Mouse (Mus musculus) CH12.LX (cell line): Measurements from ENCODE around the gene Cuta. TPM values are rescaled to one million over a fixed set of nuclear protein-coding genes. Genes with fewer than 3 reads are reported as not detected.

Experiments
- DNase-seq: peaks from one replicate; pipeline ENCODE4 v3.0.0-alpha.2; 2013; ENCODE audit errors: extremely low read depth
- H3K27ac ChIP-seq: 2 replicates; pipeline ENCODE4 v1.5.1; 2012; ENCODE audit warnings: low read depth, mild to moderate bottlenecking, control low read depth, moderate library complexity; ENCODE audit not compliant: insufficient read depth
- H3K27me3 ChIP-seq: replicated peaks from 2 replicates; pipeline ENCODE3; 2012; ENCODE audit warnings: inconsistent platforms
- H3K36me3 ChIP-seq, 2 experiments: replicated peaks in 1 of 2; 2 replicates each; pipeline versions ENCODE3 to v1.6.1; 2012; ENCODE audit warnings: inconsistent platforms in 1 of 2, low read length in 1 of 2, mild to moderate bottlenecking in 1 of 2, mixed read lengths in 1 of 2, moderate library complexity in 1 of 2; ENCODE audit not compliant: control insufficient read depth in 1 of 2, insufficient read depth in 1 of 2
- H3K4me1 ChIP-seq, 2 experiments: 2 replicates each; pipeline ENCODE4 v1.6.1; 2012; ENCODE audit warnings: inconsistent platforms in 1 of 2, moderate library complexity in 1 of 2; ENCODE audit not compliant: insufficient read depth in 2 of 2, control insufficient read depth in 1 of 2
- H3K4me2 ChIP-seq: 2 replicates; pipeline ENCODE4 v1.6.1; 2012; ENCODE audit warnings: low read depth, mild to moderate bottlenecking, control low read depth; ENCODE audit not compliant: poor library complexity, insufficient read depth, severe bottlenecking
- H3K4me3 ChIP-seq, 3 experiments: fragments of 150-350 bp in 1 of 3; sonication (generic) in 1 of 3; replicated peaks in 1 of 3; 2 replicates each; pipeline versions ENCODE3 to v1.5.1; 2011 to 2012; ENCODE audit warnings: low read depth in 2 of 3, low read length in 2 of 3, mild to moderate bottlenecking in 2 of 3, moderate library complexity in 2 of 3, control low read depth in 1 of 3, improper control_type of control experiment in 1 of 3, inconsistent platforms in 1 of 3, mixed read lengths in 1 of 3; ENCODE audit not compliant: poor library complexity in 1 of 3
- H3K79me2 ChIP-seq: replicated peaks from 2 replicates; pipeline ENCODE4 v1.6.1; 2012; ENCODE audit warnings: mild to moderate bottlenecking, moderate library complexity; ENCODE audit not compliant: control insufficient read depth, poor library complexity, insufficient read depth, severe bottlenecking; ENCODE audit errors: extremely low read depth
- H3K9ac ChIP-seq: 2 replicates; pipeline ENCODE4 v1.6.1; 2012; ENCODE audit warnings: low read depth, mild to moderate bottlenecking, control low read depth, moderate library complexity; ENCODE audit not compliant: insufficient read depth
- H3K9me3 ChIP-seq: replicated peaks from 2 replicates; pipeline ENCODE3; 2012; ENCODE audit warnings: low read length, inconsistent platforms, mixed read lengths
- BHLHE40 ChIP-seq: IDR thresholded peaks from 2 replicates; pipeline ENCODE4 v1.6.1; 2011; ENCODE audit warnings: mild to moderate bottlenecking, low read depth, low read length, improper control_type of control experiment
- CHD2 ChIP-seq: IDR thresholded peaks from 2 replicates; pipeline ENCODE4 v1.6.1; 2011; ENCODE audit warnings: low read length, improper control_type of control experiment
- CTCF ChIP-seq, 2 experiments: IDR thresholded peaks in 1 of 2; conservative IDR thresholded peaks in 1 of 2; 2 replicates each; pipeline ENCODE4 v1.5.1; 2011 to 2012; ENCODE audit warnings: low read depth in 2 of 2, low read length in 2 of 2, improper control_type of control experiment in 1 of 2, inconsistent platforms in 1 of 2, mild to moderate bottlenecking in 1 of 2, moderate library complexity in 1 of 2
- E2F4 ChIP-seq: IDR thresholded peaks from 2 replicates; pipeline ENCODE4 v1.6.1; 2011; ENCODE audit warnings: low read depth, low read length, improper control_type of control experiment; ENCODE audit not compliant: insufficient replicate concordance
- ELF1 ChIP-seq: IDR thresholded peaks from 2 replicates; pipeline ENCODE4 v1.6.1; 2014; ENCODE audit warnings: low read depth, mild to moderate bottlenecking, inconsistent platforms, low read length, improper control_type of control experiment
- ETS1 ChIP-seq: conservative IDR thresholded peaks from 2 replicates; pipeline ENCODE4 v1.6.1; 2012; ENCODE audit warnings: low read depth, mild to moderate bottlenecking, inconsistent platforms, low read length, improper control_type of control experiment, moderate library complexity
- GABPA ChIP-seq: IDR thresholded peaks from 2 replicates; pipeline ENCODE4 v1.6.1; 2012; ENCODE audit warnings: low read depth, low read length, improper control_type of control experiment, inconsistent platforms; ENCODE audit not compliant: insufficient replicate concordance
- IRF4 ChIP-seq: IDR thresholded peaks from 2 replicates; pipeline ENCODE4 v1.6.1; 2014; ENCODE audit warnings: low read depth, mild to moderate bottlenecking, inconsistent platforms, low read length, improper control_type of control experiment
- JUN ChIP-seq: IDR thresholded peaks from 2 replicates; pipeline ENCODE4 v1.6.1; 2011; ENCODE audit warnings: low read depth, mild to moderate bottlenecking, low read length, improper control_type of control experiment, moderate library complexity; ENCODE audit not compliant: insufficient read depth
- JUND ChIP-seq: conservative IDR thresholded peaks from 2 replicates; pipeline ENCODE4 v1.6.1; 2011; ENCODE audit warnings: low read depth, low read length, improper control_type of control experiment
- KAT2A ChIP-seq: IDR thresholded peaks from 2 replicates; pipeline ENCODE4 v1.6.1; 2012; ENCODE audit warnings: low read length, improper control_type of control experiment, inconsistent platforms; ENCODE audit not compliant: insufficient replicate concordance
- MAFK ChIP-seq: IDR thresholded peaks from 2 replicates; pipeline ENCODE4 v1.6.1; 2011; ENCODE audit warnings: low read length, improper control_type of control experiment; ENCODE audit not compliant: insufficient replicate concordance
- MAX ChIP-seq: IDR thresholded peaks from 2 replicates; pipeline ENCODE4 v1.6.1; 2011; ENCODE audit warnings: low read length, improper control_type of control experiment
- MEF2A ChIP-seq: IDR thresholded peaks from 2 replicates; pipeline ENCODE4 v1.6.1; 2014; ENCODE audit warnings: low read depth, mild to moderate bottlenecking, inconsistent platforms, low read length, improper control_type of control experiment, borderline replicate concordance
- MXI1 ChIP-seq: IDR thresholded peaks from 2 replicates; pipeline ENCODE4 v1.6.1; 2011; ENCODE audit warnings: mild to moderate bottlenecking, low read depth, low read length, improper control_type of control experiment
- MYC ChIP-seq: IDR thresholded peaks from 2 replicates; pipeline ENCODE4 v1.6.1; 2011; ENCODE audit warnings: low read depth, mild to moderate bottlenecking, improper control_type of control experiment, low read length
- NELFE ChIP-seq: IDR thresholded peaks from 2 replicates; pipeline ENCODE4 v1.6.1; 2011; ENCODE audit warnings: low read depth, low read length, improper control_type of control experiment
- NRF1 ChIP-seq: IDR thresholded peaks from 2 replicates; pipeline ENCODE4 v1.6.1; 2014; ENCODE audit warnings: low read depth, mild to moderate bottlenecking, inconsistent platforms, low read length, improper control_type of control experiment, moderate library complexity
- PAX5 ChIP-seq: IDR thresholded peaks from 2 replicates; pipeline ENCODE4 v1.6.1; 2012; ENCODE audit warnings: low read length, inconsistent platforms, mixed read lengths
- POLR2A ChIP-seq: IDR thresholded peaks from 2 replicates; pipeline ENCODE4 v1.6.1; 2011; ENCODE audit warnings: low read depth, mild to moderate bottlenecking, improper control_type of control experiment, low read length
- POLR2AphosphoS2 ChIP-seq: IDR thresholded peaks from 2 replicates; pipeline ENCODE4 v1.6.1; 2011; ENCODE audit warnings: low read depth, low read length, improper control_type of control experiment
- RAD21 ChIP-seq: IDR thresholded peaks from 2 replicates; pipeline ENCODE4 v1.6.1; 2011; ENCODE audit warnings: low read depth, mild to moderate bottlenecking, low read length, improper control_type of control experiment, moderate library complexity
- RCOR1 ChIP-seq: conservative IDR thresholded peaks from 2 replicates; pipeline ENCODE4 v1.6.1; 2012; ENCODE audit warnings: low read depth, mild to moderate bottlenecking, inconsistent platforms, low read length, improper control_type of control experiment
- SIN3A ChIP-seq: IDR thresholded peaks from 2 replicates; pipeline ENCODE4 v1.6.1; 2012; ENCODE audit warnings: low read length, improper control_type of control experiment, inconsistent platforms
- SMC3 ChIP-seq: IDR thresholded peaks from 2 replicates; pipeline ENCODE4 v1.6.1; 2011; ENCODE audit warnings: low read depth, low read length, improper control_type of control experiment
- TCF12 ChIP-seq: IDR thresholded peaks from 2 replicates; pipeline ENCODE4 v1.6.1; 2014; ENCODE audit warnings: low read depth, mild to moderate bottlenecking, inconsistent platforms, low read length, improper control_type of control experiment
- UBTF ChIP-seq: IDR thresholded peaks from 2 replicates; pipeline ENCODE4 v1.6.1; 2012; ENCODE audit warnings: low read depth, mild to moderate bottlenecking, inconsistent platforms, low read length, improper control_type of control experiment, moderate library complexity
- USF1 ChIP-seq: IDR thresholded peaks from 2 replicates; pipeline ENCODE4 v1.6.1; 2014; ENCODE audit warnings: low read depth, mild to moderate bottlenecking, inconsistent platforms, low read length, improper control_type of control experiment
- USF2 ChIP-seq: conservative IDR thresholded peaks from 2 replicates; pipeline ENCODE4 v1.6.1; 2011; ENCODE audit warnings: low read depth, low read length, improper control_type of control experiment
- ZC3H11A ChIP-seq: IDR thresholded peaks from 2 replicates; pipeline ENCODE4 v1.6.1; 2012; ENCODE audit warnings: low read depth, mild to moderate bottlenecking, inconsistent platforms, low read length, improper control_type of control experiment
- ZMIZ1 ChIP-seq: IDR thresholded peaks from 2 replicates; pipeline ENCODE4 v1.6.1; 2012; ENCODE audit warnings: low read depth, mild to moderate bottlenecking, inconsistent platforms, low read length, improper control_type of control experiment
- ZNF384 ChIP-seq: IDR thresholded peaks from 2 replicates; pipeline ENCODE4 v1.6.1; 2012; ENCODE audit warnings: low read depth, low read length, improper control_type of control experiment, inconsistent platforms
- dilution Hi-C: fragments of 300-500 bp; cut with MboI; formaldehyde crosslinking; loops from 2 replicates; pipeline ENCODE4 v1.14.3; 2020; ENCODE audit warnings: low sequenced_read_pairs; ENCODE audit not compliant: extremely low pct_unique_long_range_greater_than_20kb, extremely low pct_ligation_motif_present
- in situ Hi-C: fragments of 300-500 bp; cut with MboI; formaldehyde crosslinking; loops from 3 replicates; pipeline ENCODE4 v1.14.3; 2019; ENCODE audit warnings: low sequenced_read_pairs, low pct_ligation_motif_present, low pct_unique_long_range_greater_than_20kb, mixed read lengths
- polyA plus RNA-seq: library from polyadenylated mRNA; unstranded; fragments of >175 nt; gene quantifications from 2 replicates; pipeline ENCODE4 v1.2.1, GENCODE M21; 2012; ENCODE audit warnings: low read depth; ENCODE audit not compliant: insufficient read length
- total RNA-seq, 2 experiments: library from RNA; depleted of rRNA; stranded (reverse); fragments of 300-350 nt in 1 of 2; fragments of >200 nt in 1 of 2; gene quantifications; 2 replicates each; pipeline ENCODE4 v1.2.3; 2012 to 2014

Cuta gene
- total and polyA plus RNA-seq, 3 experiments = 30.5 to 121 (median 34.6) TPM

GRCm38 (mm10) chr17:26886047-26886749 lies 53.2 kb downstream of the Cuta start (continued):
- TF ChIP-seq KAT2A (no peak), NRF1 (peak; percentile 44; the same call in 1 of the 2 replicates), POLR2A (peak; percentile 55), ZC3H11A (peak; percentile 88), CTCF (conservative IDR thresholded peaks at IDR 0.05 in 1 of 2, IDR thresholded peaks at IDR 0.05 in 1 of 2; ENCODE audit: low read depth in 2 of 2, low read length in 2 of 2) (peak; percentile 72 to 97), JUN (no peak)

- dilution Hi-C loops (no loop called here), in situ Hi-C loops (loop anchor here (5.0 to 10.0 kb wide), 3 partner anchors 103 to 410 kb away; partner anchors contain the start of gene Bnip1)
- Histone ChIP-seq H3K4me2 (peak overlapping the region; percentile 67), H3K36me3 (peaks cover 2 to 34% of the 10 kb centered on the region in 2 experiments), H3K4me1 (peaks cover 3 to 48% of the 10 kb centered on the region in 2 experiments; a peak in 3 of 4 replicates), H3K9ac (peak overlapping the region; percentile 29), H3K79me2 (peaks cover 9% of the 10 kb centered on the region; the same call in 1 of the 2 replicates), H3K27me3 (no peaks in the 10 kb centered on the region), H3K9me3 (peaks cover 9% of the 10 kb centered on the region), H3K4me3 (peak overlapping the region; percentile 71 to 80 (median 72)), H3K27ac (no peak overlapping the region)
- peak; percentile 88 for DNase-seq
- TF ChIP-seq POLR2AphosphoS2 = no peak
- TF ChIP-seq ZNF384 = no peak
- TF ChIP-seq CTCF (conservative IDR thresholded peaks at IDR 0.05 in 1 of 2, IDR thresholded peaks at IDR 0.05 in 1 of 2; ENCODE audit: low read depth in 2 of 2, low read length in 2 of 2) = peak in 1 of 2 experiments; percentile 83; a peak in 2 of 4 replicates
- peak; percentile 48; the same call in 1 of the 2 replicates for TF ChIP-seq BHLHE40
- no peak for TF ChIP-seq MAFK
- peak; percentile 78 for TF ChIP-seq POLR2A
- 0 out of 2 replicates have a peak, but pooled peaks have one; percentile 54 for TF ChIP-seq NELFE
- TF ChIP-seq JUN = no peak
- peak; percentile 60; the same call in 1 of the 2 replicates for TF ChIP-seq ZMIZ1
- TF ChIP-seq UBTF = no peak
- 0 out of 2 replicates have a peak, but pooled peaks have one; percentile 27 for TF ChIP-seq TCF12
- no peak for TF ChIP-seq CHD2
- TF ChIP-seq MAX = peak; percentile 76
- TF ChIP-seq USF1 = peak; percentile 18; the same call in 1 of the 2 replicates
- TF ChIP-seq KAT2A = no peak
- TF ChIP-seq NRF1 = 0 out of 2 replicates have a peak, but pooled peaks have one; percentile 15
- no peak for TF ChIP-seq E2F4
- no peak for TF ChIP-seq RCOR1
- no peak for TF ChIP-seq PAX5
- TF ChIP-seq GABPA = no peak
- no peak for TF ChIP-seq USF2
- no peak for TF ChIP-seq ETS1
- TF ChIP-seq SMC3 = peak; percentile 62
- peak; percentile 47 for TF ChIP-seq IRF4
- peak; percentile 92 for TF ChIP-seq MYC
- no peak for TF ChIP-seq ELF1
- TF ChIP-seq MEF2A = no peak
- peak; percentile 88 for TF ChIP-seq RAD21
- peak; percentile 59; the same call in 1 of the 2 replicates for TF ChIP-seq SIN3A
- TF ChIP-seq MXI1 = peak; percentile 97
- TF ChIP-seq JUND = no peak
Measured at GRCm38 (mm10) chr17:26884995-26885926, 54.1 kb downstream of the Cuta start.
